In genomic region chr19:5937095-5937835, GRCm38 (mm10) we compare ENCODE assay signal across 10 mouse cellular contexts. TPM values are rescaled to one million over a fixed set of nuclear protein-coding genes. Genes with fewer than 3 reads are reported as not detected.
DNase-seq lines count a peak whose midpoint lies in the region; ATAC-seq and TF ChIP-seq lines count a peak whose summit lies in the region.
"Had no signal": no experiment of that assay in that cellular context is flagged by ENCODE, and none has a peak within 500 bp of the region (broad histone marks: within the 10 kb centered on the region; RNA-seq: fewer than 3 reads in every experiment).

No protein-coding gene starts in this region.

- H3K9ac ChIP-seq in liver, adult 2 months (ENCODE audit: low read depth, low read length): no peak overlapping the region
- peak overlapping the region; percentile 20; the same call in 1 of the 2 replicates for H3K9ac ChIP-seq in heart, embryonic 16.5 days (ENCODE audit: low read length)
- H3K9ac ChIP-seq in liver, embryonic 13.5 days: 0 out of 2 replicates have a peak overlapping the region, but pooled peaks have one; percentile 10

- H3K9me3 ChIP-seq in heart, embryonic 16.5 days (replicated peaks; ENCODE audit: control insufficient read depth, low read length): no peaks in the 10 kb centered on the region
- no peaks in the 10 kb centered on the region for H3K9me3 ChIP-seq in liver, embryonic 13.5 days (replicated peaks)

- ATAC-seq in heart, embryonic 16.5 days (replicated peaks; ENCODE audit: extremely low read depth, insufficient read depth, low FRiP score): no peak
- ATAC-seq in liver, embryonic 13.5 days (ENCODE audit: low read depth): no peak
- ATAC-seq in monocyte, adult 5-6 weeks (replicated peaks; ENCODE audit: insufficient number of reproducible peaks, low FRiP score, low TSS enrichment, poor library complexity, severe bottlenecking): 0 out of 2 replicates have a peak, but pooled peaks have one; percentile 30

- no peaks in the 10 kb centered on the region for H3K27me3 ChIP-seq in liver, adult 2 months (ENCODE audit: control insufficient read depth, insufficient read depth, low read length)
- H3K27me3 ChIP-seq in heart, embryonic 16.5 days (ENCODE audit: control insufficient read depth, insufficient read depth, low read length): no peaks in the 10 kb centered on the region
- H3K27me3 ChIP-seq in liver, embryonic 13.5 days: peaks cover 9% of the 10 kb centered on the region; the same call in 1 of the 2 replicates

- no peaks in the 10 kb centered on the region for H3K36me3 ChIP-seq in liver, adult 2 months (ENCODE audit: control insufficient read depth, insufficient read depth, low read length)
- H3K36me3 ChIP-seq in heart, embryonic 16.5 days (ENCODE audit: control insufficient read depth, insufficient read depth): peaks cover 5% of the 10 kb centered on the region; the same call in 1 of the 2 replicates
- peaks cover 35% of the 10 kb centered on the region for H3K36me3 ChIP-seq in liver, embryonic 13.5 days

- peak overlapping the region; percentile 11; the same call in 1 of the 2 replicates for H3K27ac ChIP-seq in liver, adult 2 months (replicated peaks; ENCODE audit: insufficient read depth, low read depth, low read length)
- H3K27ac ChIP-seq in heart, embryonic 16.5 days (ENCODE audit: low read length): peak overlapping the region; percentile 42
- peak overlapping the region; percentile 74 for H3K27ac ChIP-seq in liver, embryonic 13.5 days

- no peak for TF ChIP-seq POLR2A in liver, adult 2 months (IDR thresholded peaks at IDR 0.05; ENCODE audit: extremely low read depth, insufficient read depth, low read length)

- H3K79me2 ChIP-seq in liver, adult 2 months (ENCODE audit: control insufficient read depth, insufficient read depth, low read length): no peaks in the 10 kb centered on the region

- no peak for TF ChIP-seq CTCF in liver, adult 2 months (IDR thresholded peaks at IDR 0.05; ENCODE audit: low read depth, low read length)

- no peak for DNase-seq in liver, adult 2 months (ENCODE audit: extremely low read depth, low read depth, low spot score)
- no peak for DNase-seq in liver
- no peak for DNase-seq in liver, embryonic 13.5 days
- DNase-seq in right cerebral cortex, postnatal 10 days (ENCODE audit: low spot score in 2 of 2): no peak
- no peak for DNase-seq in Muller cell, postnatal 12 days (ENCODE audit: inconsistent ontology term)

- H3K4me1 ChIP-seq in liver, adult 2 months (ENCODE audit: control insufficient read depth, insufficient read depth, low read length): peaks cover 6% of the 10 kb centered on the region; the same call in 1 of the 2 replicates
- H3K4me1 ChIP-seq in heart, embryonic 16.5 days (ENCODE audit: control insufficient read depth, insufficient read depth, low read length): peaks cover 32% of the 10 kb centered on the region
- peaks cover 42% of the 10 kb centered on the region for H3K4me1 ChIP-seq in liver, embryonic 13.5 days (replicated peaks)

- 69% methylated on average over 21 of the region's 21 CpGs for WGBS in liver, adult 2 months
- 67% methylated on average over 21 of the region's 21 CpGs for WGBS in heart, embryonic 16.5 days
- 65% methylated on average over 21 of the region's 21 CpGs for WGBS in liver, embryonic 13.5 days (ENCODE audit: insufficient replicate concordance)

- H3K4me3 ChIP-seq in liver, adult 2 months (ENCODE audit: insufficient read depth, low read depth, low read length): no peak overlapping the region
- H3K4me3 ChIP-seq in heart, embryonic 16.5 days (ENCODE audit: low read length): no peak overlapping the region
- no peak overlapping the region for H3K4me3 ChIP-seq in liver, embryonic 13.5 days (replicated peaks)

- no peak overlapping the region for H3K4me2 ChIP-seq in heart, embryonic 16.5 days (ENCODE audit: low read depth, low read length)
- H3K4me2 ChIP-seq in liver, embryonic 13.5 days: peak overlapping the region; percentile 45

RNA-seq across cellular contexts. Expression of gene Cdc42ep2, which starts 12.6 kb away (rescaled TPM):
- 1.7 and 2.1 TPM in 2 replicates for total RNA-seq in liver, adult 2 months (2014; rRNA removed)
- polyA plus RNA-seq in liver, adult 2 months (2012; rRNA removed): 2.1 and 2.4 TPM in 2 replicates
- 12.4 and 12.6 TPM in 2 replicates for polyA plus RNA-seq in heart, embryonic 16.5 days (2015; fragmentation: Nextera tagmentation; extraction: Ambion mirVana)
- 2.7 and 3.0 TPM in 2 replicates for polyA plus RNA-seq in liver, embryonic 13.5 days (2015; fragmentation: Nextera tagmentation; extraction: Ambion mirVana)
- 14.7 to 32.1 TPM (median 27.0 TPM) in 3 replicates for total RNA-seq in monocyte, adult 5-6 weeks (2017)

RNA-seq across cellular contexts. Expression of gene Dpf2, which starts 24.5 kb away (rescaled TPM):
- 10.3 and 10.7 TPM in 2 replicates for total RNA-seq in liver, adult 2 months (2014; rRNA removed)
- polyA plus RNA-seq in liver, adult 2 months (2012; rRNA removed): 28.8 and 40.0 TPM in 2 replicates
- 97.5 and 103 TPM in 2 replicates for polyA plus RNA-seq in heart, embryonic 16.5 days (2015; fragmentation: Nextera tagmentation; extraction: Ambion mirVana)
- 56.7 and 60.0 TPM in 2 replicates for polyA plus RNA-seq in liver, embryonic 13.5 days (2015; fragmentation: Nextera tagmentation; extraction: Ambion mirVana)
- total RNA-seq in monocyte, adult 5-6 weeks (2017): 50.3 to 76.6 TPM (median 76.0 TPM) in 3 replicates

RNA-seq across cellular contexts. Expression of gene Pola2, which starts 26.7 kb away (rescaled TPM):
- total RNA-seq in liver, adult 2 months (2014; rRNA removed): 6.7 and 8.3 TPM in 2 replicates
- 10.5 and 14.3 TPM in 2 replicates for polyA plus RNA-seq in liver, adult 2 months (2012; rRNA removed)
- polyA plus RNA-seq in heart, embryonic 16.5 days (2015; fragmentation: Nextera tagmentation; extraction: Ambion mirVana): 48.3 and 55.2 TPM in 2 replicates
- polyA plus RNA-seq in liver, embryonic 13.5 days (2015; fragmentation: Nextera tagmentation; extraction: Ambion mirVana): 62.2 and 69.8 TPM in 2 replicates
- total RNA-seq in monocyte, adult 5-6 weeks (2017): 16.7 to 31.5 TPM (median 26.8 TPM) in 3 replicates

RNA-seq across cellular contexts. Expression of gene Tigd3, which starts 43.3 kb away (rescaled TPM):
- total RNA-seq in liver, adult 2 months (2014; rRNA removed): 0.18 and 0.27 TPM in 2 replicates
- polyA plus RNA-seq in liver, adult 2 months (2012; rRNA removed): 0.16 and 0.24 TPM in 2 replicates
- 1.5 and 1.6 TPM in 2 replicates for polyA plus RNA-seq in heart, embryonic 16.5 days (2015; fragmentation: Nextera tagmentation; extraction: Ambion mirVana)
- polyA plus RNA-seq in liver, embryonic 13.5 days (2015; fragmentation: Nextera tagmentation; extraction: Ambion mirVana): 2.5 TPM in 2 replicates
- 0.64 to 0.97 TPM (median 0.95 TPM) in 3 replicates for total RNA-seq in monocyte, adult 5-6 weeks (2017)

RNA-seq across cellular contexts. Expression of gene Slc22a20, which starts 48.7 kb away (rescaled TPM):
- not detected in 2 replicates for total RNA-seq in liver, adult 2 months (2014; rRNA removed)
- not detected in 2 replicates for polyA plus RNA-seq in liver, adult 2 months (2012; rRNA removed)
- polyA plus RNA-seq in heart, embryonic 16.5 days (2015; fragmentation: Nextera tagmentation; extraction: Ambion mirVana): 0.07 TPM in 1 of 2 replicates, not detected in the other
- polyA plus RNA-seq in liver, embryonic 13.5 days (2015; fragmentation: Nextera tagmentation; extraction: Ambion mirVana): not detected in 2 replicates
- total RNA-seq in monocyte, adult 5-6 weeks (2017): not detected in 3 replicates
- total RNA-seq: gastrocnemius, postnatal 4 days; layer of hippocampus, adult 8-10 months had no signal
- polyA plus RNA-seq: embryonic facial prominence, embryonic 11.5 days had no signal

Comparison
In these comparisons a context has a peak if more than half of its experiments do, and no peak if none do; other contexts are left out.
1. H3K27ac ChIP-seq: peak in every context shown above with its lines; median percentile 74 in liver, embryonic 13.5 days; 42 in heart, embryonic 16.5 days; 11 in liver, adult 2 months.